Mouse (Mus musculus) megakaryocyte, adult 5-6 weeks (primary cell): Measurements from ENCODE around the gene Rhbdl2. TPM values are rescaled to one million over a fixed set of nuclear protein-coding genes. Genes with fewer than 3 reads are reported as not detected.
A peak's percentile ranks its signal among the peaks of the same experiment; 100 is the strongest.

Source experiments
- ATAC-seq: 2 replicates; pipeline ENCODE4 v1.8.0; 2016; ENCODE audit warnings: mild to moderate bottlenecking, inconsistent platforms; ENCODE audit not compliant: poor library complexity, severe bottlenecking
- total RNA-seq, 2 experiments: library from RNA; stranded (forward) in 1 of 2; stranded (reverse) in 1 of 2; fragments of 153-499, 151-499 nt in 1 of 2; fragments of 221-1000, 200-1000 nt in 1 of 2; gene quantifications; 2 replicates each; pipeline versions ENCODE4 v1.2.3 to v1.2.4; 2015 to 2017

Gene Rhbdl2
- total RNA-seq (2015) (not detected in 2 replicates), total RNA-seq (2017) (not detected in 2 replicates)

- ATAC-seq, result no peak
These were observed at the start of gene Rhbdl2 for GRCm38 (mm10) chr4:123787191-123787985. Gene Rhbdl2, plus strand, starts transcription at chr4:123787874.

DNA sequence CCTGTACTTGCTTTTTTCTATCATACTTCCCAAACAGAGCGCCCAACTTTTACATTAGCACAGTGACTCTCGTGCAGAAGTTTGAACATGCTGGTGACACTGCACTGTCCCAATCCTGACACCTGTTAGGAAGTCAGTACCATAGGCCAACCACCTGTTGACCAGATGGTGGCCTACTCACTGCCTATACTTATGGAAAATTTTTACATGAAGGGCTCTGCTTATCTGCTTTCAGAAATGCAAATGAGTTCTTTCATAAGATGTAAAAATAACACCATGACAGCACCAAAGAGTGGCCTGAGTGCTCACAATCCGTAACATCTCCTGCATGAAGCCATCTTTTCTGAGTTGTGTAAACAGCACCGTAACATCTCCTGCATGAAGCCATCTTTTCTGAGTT is 49.0 kb upstream of the Rhbdl2 start:
- no peak for ATAC-seq

GRCm38 (mm10) chr4:123742891-123743290 is 44.8 kb upstream of the Rhbdl2 start:
- peak; percentile 57 for ATAC-seq

GRCm38 (mm10) chr4:123745221-123745775 is 42.4 kb upstream of the Rhbdl2 start:
- no peak for ATAC-seq

DNA sequence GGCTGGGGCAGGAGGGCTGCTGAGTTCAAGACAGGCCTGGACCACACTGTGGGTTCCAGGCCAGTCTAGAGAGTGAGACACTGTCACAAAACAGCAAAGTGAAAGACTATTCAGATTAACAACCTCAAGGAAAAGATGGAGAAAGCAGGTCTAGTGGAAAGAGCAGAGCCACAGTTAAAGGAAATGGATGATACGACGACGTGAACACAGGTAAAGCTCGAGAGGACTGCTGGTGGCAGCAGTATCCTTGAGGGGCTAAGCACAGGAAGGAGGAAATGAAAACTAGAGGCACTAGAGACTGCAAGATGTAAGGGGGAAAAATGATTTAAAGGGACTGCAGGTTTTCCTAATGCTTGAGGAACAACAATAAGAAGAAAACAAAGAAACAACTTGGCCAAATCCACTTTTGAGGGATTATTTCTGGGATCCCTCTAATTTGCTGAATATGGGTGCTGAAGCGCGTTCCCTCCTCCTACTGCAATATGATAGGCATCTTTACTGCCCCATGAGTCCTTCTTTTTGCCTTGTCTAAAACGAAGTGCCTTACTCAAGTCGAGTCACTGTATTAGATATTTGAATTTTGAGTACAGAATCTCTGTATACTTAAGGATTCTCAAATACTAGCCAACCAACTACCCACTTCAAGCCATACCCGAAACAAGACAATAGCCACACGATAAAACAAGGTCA is 38.8 kb upstream of the Rhbdl2 start:
- ATAC-seq, result no peak

GRCm38 (mm10) chr4:123749484-123750130 is 38.1 kb upstream of the Rhbdl2 start:
- ATAC-seq, result peak; percentile 53

DNA sequence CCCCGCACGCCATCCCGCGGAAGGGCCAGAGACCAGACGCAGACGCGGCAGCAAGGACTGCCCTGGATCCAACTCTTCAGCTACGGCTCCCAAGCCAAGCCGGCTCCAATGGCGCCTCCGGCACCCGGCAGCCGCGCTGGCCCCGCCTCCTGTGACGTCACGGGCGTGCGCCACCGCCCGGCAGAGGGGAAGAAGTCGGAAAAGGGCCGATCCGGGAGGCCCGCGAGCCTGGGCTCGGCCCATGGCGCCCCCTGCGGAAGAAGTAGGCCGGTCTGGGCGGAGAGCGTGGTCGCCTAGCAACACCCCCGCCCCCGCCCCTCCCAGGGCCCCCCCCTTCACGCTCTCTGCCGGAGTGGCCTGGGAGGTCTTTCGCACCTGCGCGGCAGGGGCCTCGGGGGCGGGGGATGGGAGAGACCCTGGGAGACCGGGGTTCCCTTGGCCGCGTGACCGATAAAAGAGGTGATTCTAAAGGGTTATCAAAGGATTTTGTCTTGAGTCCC is 37.5 kb upstream of the Rhbdl2 start, which contains the start of gene Akirin1:
Gene Akirin1, minus strand, starts transcription at position 194 of the 500 bp plus-strand sequence.
- ATAC-seq, result peak; percentile 93

DNA sequence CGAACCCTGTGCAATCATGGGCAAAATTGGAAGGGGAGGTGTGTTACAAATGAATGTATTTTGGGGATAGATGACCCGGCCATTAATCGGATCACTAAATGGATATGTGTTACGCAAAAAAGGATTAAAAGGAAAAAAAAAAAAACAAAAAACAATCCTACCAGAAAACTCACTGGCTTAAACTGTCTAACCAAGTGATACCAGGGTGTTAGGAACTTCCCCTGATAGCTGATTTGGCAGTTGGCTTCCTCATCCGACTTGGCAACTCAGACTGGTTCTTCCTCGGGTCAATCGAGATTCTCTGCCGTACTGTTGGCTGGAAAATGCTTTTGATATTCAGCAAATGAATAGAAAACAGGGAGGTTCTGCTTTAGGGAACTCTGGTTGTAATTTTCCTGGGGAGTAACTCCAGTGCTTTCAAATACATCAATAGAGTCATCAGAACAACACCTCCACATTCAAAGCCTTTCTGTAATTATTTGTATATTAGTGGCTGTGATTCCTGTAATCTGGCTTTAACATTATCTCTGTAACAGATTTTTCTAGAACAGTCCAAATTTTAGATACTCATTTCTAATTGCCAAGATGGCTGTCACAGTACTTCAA is 36.9 kb upstream of the Rhbdl2 start:
- 0 out of 2 replicates have a peak, but pooled peaks have one; percentile 11 for ATAC-seq

DNA sequence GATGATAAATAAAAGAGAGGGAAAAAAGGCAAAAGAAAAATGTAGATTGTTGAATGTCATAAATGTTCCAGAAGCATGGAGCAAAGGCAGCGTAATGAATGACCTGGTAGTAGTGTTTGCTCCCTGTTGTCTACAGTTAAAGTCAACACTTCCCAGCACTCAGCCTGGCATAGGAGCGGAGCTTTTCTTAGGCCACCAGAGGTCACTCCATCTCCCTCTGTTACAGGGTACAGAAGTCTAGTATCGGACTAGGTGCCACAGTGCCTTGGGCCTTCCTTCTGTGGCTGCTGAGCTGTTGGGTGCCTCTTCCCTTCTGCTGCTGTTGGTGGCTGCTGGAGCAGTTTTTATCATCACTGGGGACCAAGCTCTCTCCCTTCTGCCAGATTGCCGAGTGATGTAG is 29.4 kb upstream of the Rhbdl2 start:
- no peak for ATAC-seq

- no peak for ATAC-seq
These were observed 22.6 kb upstream of the Rhbdl2 start for GRCm38 (mm10) chr4:123765071-123765470.

- no peak for ATAC-seq
These were observed 19.9 kb upstream of the Rhbdl2 start for GRCm38 (mm10) chr4:123767807-123768206.

DNA sequence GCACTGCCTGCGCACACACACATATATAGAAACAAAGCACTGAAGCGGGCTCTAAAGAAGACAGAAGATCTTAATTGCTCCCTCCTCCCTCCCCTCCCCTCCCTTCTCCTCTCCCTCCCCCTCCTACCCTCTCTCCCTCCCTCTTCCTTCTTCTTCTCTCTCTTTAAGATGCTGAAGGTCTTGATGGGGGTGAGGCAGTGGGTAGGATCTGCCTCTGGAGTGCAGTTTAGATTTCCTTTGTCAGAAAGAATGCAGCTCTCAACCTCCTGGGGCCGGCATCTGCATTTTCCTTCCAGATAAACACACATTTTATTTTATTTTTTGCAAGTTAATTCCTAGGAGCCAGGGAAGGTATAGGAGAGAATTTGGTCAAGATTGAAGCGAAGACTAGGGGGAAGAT is 19.4 kb upstream of the Rhbdl2 start:
- ATAC-seq, result no peak

DNA sequence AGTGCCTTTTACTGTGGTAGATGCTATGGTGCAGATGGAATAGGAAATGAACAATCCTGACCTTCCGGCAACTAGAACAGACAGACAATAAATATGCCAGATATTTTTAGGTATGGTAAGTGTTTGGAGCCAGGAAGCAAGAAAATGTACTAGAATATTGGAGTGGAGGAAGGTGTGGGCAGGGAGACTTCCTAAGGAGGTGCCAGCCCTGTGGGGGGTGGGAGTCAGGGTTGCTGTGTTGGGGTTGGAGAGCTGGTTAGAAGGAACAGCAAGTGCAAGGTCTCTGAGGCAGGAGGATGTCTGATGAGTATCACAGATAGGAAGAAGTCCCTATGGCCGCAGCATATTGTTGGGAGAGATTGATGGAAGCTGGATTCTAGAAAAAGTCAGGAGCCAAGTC is 5.0 kb downstream of the Rhbdl2 start:
- no peak for ATAC-seq

DNA sequence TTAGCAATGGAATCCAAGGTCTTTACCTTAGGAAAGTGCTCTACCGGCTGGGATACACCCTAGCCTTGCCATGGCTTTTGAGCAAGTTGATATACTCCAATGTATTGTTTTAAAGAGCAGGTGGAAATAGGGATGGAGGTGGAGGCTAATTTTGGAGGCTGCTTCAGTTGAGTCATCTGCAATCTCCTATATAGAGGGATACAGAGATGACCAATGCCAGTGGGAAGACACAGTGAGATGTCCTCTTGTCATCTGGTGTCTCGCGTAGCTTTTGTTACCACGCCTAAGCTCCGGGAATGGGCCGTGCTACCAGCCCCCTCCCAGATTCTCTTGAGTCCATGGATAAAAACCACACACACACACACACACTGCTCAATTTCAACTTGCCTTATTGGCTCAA is 5.5 kb downstream of the Rhbdl2 start:
- no peak for ATAC-seq

DNA sequence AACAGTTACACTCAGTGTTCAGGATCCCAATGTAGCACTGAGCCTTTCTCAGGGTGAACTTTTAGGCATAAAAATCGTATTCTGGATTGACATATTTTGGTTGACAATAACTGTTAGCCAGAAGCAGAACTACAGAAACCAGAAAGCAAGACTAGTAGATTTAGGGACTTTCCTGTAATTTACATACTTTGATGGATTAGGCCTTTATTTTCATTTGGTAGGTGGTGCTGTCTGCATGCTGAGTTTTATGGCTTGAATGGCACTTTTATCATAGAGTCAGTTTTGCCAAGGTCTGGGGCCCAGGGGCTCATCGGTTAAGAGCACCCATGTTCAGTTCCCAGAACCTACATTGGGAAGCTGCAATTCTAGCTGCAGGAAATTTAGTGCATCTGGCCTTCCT is 7.4 kb downstream of the Rhbdl2 start:
- no peak for ATAC-seq

- ATAC-seq, result no peak
These were observed 9.7 kb downstream of the Rhbdl2 start for GRCm38 (mm10) chr4:123797403-123797802.

- ATAC-seq, result no peak
These were observed 10.2 kb downstream of the Rhbdl2 start for GRCm38 (mm10) chr4:123797856-123798255.

DNA sequence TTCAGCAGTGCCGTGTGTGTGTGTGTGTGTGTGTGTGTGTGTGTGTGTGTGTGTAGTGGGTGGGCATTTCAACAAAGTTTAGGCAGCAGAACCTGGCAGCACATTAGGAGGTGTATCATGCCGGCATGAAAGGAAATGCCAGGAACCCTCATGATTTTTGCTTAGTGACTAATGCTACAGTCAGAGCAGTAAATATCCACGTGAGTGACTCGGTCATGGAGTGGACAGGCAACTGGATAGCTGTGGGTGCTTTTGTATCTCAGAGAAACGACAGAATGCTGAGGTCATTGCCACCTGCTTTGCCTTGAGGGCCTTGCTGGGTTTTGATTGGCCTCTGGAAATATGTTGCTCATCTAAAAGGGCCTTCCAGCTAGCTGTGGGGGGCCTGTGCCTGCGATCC is 16.0 kb downstream of the Rhbdl2 start:
- ATAC-seq, result no peak

- ATAC-seq, result no peak
These were observed 20.6 kb downstream of the Rhbdl2 start for GRCm38 (mm10) chr4:123808304-123808703.

- no peak for ATAC-seq
These were observed 23.0 kb downstream of the Rhbdl2 start for GRCm38 (mm10) chr4:123810475-123811295.
